Mouse (Mus musculus) thymus, postnatal 25 days (tissue): ENCODE data around the gene Gm4353.
"Not testable (repeated sequence)": the region's sequence is repeated elsewhere in the genome, so short reads cannot be mapped to it uniquely, and the experiment has no call there.

Source experiments
- DNase-seq: peaks from one replicate; pipeline ENCODE4 v3.0.0; 2022

Gene Gm4353

DNA sequence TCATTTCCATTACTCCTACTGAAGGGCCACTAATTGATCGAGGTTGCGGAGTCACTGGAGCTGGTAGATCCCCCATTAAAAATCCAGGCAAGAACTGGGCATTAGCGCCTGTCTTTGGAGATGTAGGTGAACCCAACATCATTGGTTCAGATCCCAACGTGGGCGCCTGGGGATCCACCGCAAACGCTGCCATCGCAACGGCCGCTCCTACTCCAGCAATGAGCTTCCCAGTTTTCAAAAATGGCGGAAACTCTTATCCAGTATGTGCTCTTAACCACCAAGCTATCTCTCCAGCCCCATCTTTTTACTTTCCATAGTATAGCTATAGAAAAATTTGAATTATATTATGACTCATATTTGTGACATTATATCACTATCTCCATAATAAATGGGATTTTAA lies at the start of gene Gm4353:
TSS of gene Gm4353 (minus strand) at position 270 of the 400 bp plus-strand sequence.
- DNase-seq, result not testable (repeated sequence)

DNA sequence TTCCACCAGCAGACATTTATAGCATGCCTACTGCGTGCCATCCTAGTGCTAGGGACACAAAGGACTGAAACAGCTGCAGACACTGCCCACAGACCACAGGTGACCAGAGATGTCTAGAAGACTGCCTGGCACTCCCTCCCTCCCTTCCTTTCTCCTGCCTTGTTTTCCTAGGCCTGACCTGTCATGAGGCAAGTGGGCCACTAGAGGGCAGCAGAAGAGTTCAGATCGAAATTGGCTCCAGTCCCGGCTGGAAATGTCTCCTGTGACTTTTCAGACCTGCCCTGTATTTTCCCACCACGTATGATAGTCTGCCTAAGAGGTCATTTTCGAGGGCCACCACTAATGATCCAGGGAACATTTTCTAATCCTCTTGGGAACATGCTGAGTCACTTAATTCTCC lies 47.6 kb upstream of the Gm4353 start:
- peak; percentile 60 for DNase-seq

DNA sequence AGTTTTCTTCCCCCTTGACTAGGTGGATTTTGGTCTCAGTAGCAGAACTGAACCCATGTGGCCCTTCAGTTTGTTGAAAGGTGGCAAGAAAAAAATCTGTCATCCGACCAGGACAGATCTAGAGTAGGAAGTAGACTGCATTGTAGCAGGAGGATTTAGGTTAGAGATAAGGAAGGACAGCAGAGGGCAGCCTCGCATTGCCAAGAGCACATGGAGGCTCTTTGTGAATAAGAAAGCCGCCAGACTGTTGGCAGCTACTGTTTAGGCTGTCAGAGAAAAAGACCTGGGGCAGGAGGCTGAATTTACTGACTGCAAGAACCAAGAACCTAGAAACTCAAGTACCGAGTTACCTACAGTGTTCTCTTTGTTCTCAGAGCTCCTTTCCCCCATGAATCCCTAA lies 47.0 kb upstream of the Gm4353 start:
- DNase-seq, result no peak

DNA sequence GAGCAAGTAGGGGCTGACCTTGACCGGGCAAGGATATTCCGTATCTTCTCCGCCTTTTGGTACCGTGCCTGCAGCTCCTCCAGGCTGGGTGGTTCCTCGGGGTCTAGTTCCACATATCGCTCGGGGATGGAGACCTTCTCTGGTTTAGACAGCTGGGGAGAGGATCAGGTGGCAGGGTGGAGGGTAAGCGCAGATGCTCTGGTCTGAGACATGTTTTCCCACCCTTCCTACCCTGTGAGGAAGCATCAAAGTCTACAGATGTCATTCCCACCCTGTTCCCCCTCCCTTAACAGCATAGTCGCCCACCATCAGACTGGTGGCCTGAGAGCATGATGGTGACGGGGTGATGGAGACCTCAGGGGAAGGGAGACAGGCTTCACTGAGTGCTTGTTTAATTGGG lies 44.9 kb upstream of the Gm4353 start:
- no peak for DNase-seq

DNA sequence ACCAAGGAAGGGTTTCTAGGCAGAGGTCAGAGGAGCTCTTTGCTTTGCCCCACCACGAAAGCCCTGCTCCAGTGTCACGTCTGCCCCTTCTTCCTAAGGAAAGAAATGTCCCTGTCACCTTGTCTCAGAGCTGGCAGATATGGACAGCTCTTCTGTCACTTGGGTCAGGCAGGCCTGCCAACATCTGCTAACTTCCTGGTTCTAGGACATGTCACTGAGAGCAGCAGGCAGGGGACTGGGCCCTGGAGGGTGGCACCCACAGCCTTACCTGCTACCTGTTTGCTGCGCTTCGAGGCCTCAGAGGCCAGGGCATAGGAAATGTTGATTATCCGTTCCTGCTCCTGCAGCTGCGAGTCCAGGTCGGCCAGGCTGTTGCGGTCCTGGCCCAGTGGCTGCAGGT lies 43.9 kb upstream of the Gm4353 start:
- no peak for DNase-seq

DNA sequence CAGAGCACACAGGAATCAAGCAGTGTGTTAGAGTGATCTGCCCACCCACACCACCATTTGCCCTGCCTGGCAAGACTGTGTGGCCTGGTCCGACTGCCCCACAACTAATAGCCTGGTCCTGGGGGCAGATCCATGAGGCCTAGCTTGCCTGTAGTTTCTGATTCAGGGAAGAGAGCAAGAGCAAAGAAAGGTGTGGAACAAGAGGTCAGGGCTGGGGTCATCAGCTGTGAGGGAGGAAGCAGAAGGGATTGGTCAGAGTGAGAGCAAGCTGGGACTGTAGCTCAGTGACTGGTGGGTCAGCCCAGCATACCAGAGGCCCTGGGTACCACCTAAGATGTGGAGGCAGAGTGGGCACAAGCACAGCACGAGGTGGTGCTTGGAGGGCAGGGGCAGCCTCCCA lies 42.6 kb upstream of the Gm4353 start:
- DNase-seq, result no peak

DNA sequence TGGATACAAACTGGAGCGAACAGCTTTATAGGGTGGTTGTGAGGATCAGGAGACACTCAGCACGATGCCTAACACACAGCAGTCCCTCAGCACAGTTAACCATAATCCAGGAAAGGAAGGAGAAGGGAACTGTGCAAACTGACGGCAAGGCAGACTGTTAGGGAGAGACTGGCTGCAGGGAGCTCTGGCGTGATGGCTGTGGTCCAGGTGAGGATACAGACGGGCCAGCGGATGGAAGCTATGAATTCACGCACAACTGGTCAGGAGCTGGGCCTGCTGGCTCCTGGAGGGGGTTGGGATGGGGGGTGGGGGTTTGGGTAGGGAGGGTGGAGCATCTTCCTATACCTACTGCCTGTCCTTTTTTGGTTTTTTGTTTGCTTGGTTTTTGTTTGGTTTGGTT lies 41.2 kb upstream of the Gm4353 start:
- no peak for DNase-seq

DNA sequence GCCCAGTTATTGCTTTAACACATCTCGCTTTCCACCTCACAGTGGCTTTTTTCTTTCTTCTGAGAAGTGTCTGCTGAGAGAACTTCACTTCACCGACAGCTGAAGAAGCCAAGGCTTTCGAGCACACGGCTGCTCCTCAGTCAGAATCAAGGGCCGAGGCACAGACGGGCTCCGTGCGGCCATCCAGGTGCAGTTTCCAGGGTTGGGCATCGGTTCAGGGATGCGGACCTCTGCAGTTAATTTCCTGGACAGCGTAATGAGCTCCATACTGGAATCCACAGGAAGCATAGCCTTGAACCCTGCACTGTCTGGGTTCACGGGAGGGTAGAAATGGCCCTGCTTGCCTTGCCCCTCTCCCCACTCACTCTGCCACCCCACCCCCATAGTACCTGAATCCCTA lies 39.6 kb upstream of the Gm4353 start:
- no peak for DNase-seq

DNA sequence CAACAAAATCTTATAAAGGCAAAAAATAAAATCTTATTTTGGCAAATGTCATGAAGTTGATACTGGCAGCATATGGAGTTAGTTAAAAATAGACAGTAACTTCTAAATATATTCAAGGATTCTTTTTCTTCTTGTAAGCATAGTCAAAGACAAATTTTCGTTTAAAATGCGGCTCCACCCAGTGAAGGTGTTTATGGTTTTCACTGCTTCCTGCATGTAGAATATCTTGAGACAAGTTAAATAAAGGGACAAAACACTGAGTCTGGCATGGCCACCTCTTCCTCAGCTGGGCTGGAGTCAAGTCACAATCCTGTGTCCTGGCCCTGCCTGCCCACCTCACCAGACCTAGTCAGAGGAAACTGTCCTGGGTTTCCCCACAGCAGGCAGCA lies 39.2 kb upstream of the Gm4353 start:
- no peak for DNase-seq

DNA sequence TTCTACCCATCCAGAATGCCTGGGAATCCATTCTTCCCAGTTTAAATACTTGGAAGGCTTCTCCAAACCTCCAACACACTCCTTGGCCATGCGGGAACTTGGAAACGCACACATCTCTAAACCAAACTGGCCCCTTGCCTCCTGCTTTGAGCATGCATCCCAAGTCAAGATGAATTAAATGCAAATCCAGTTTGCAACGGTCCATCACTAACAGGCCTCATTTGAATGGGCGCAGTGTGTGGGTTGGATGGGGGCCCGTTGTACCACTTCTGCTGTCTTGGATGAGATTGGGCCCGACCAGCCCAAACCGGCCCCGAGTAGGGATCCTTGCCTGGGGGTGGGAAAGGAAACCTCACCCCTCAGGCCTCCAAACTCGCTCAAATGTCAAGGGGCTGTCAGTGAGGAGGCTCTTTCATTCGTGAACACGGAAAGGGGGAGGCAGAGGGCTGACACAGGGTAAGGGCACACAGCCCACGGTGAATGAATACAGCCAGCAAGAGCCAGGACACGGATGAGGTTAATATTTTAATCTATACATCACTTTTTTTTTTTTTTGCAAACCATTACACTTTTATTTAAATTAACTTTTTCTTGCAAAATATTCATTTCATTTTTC lies 38.7 kb upstream of the Gm4353 start:
- no peak for DNase-seq

DNA sequence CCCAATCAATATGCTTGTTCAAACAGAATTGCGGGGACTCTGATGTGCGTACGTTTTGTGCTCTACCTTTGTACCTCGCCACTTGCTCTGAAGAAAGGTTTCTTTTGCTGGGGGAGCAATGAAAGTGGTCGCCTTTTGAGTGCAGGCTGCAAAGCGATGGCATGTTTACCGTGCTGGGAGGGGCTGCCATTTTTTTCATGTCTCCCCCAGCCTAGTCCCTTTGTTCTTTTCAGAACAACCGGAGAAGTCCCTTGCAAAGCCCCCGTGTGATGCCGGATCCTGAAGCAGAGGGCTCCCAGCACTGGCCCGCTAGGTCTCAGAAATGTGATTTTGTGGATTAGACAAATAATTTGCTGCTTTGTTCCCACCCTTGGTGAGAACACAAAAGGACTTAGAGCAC lies 36.8 kb upstream of the Gm4353 start:
- DNase-seq, result no peak

DNA sequence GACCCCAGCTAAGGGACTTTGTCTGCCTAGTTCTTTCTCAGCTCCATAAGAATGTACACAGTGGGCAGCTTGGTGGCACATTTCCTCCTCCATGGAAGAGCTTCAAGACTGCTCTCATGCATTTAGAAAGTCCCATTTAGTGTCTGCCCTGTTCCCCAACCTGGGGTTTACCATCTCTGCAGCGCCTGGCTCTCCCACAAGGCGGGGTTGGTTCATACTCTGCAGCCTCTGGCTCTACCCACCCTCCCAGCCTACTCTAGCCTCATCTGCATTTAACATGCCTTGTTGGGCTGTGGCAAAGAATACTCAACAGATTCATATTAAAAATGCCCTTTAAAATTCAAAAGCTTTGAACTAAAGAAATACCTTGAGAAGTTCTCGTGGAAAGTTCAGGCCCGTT lies 36.3 kb upstream of the Gm4353 start:
- DNase-seq, result no peak

DNA sequence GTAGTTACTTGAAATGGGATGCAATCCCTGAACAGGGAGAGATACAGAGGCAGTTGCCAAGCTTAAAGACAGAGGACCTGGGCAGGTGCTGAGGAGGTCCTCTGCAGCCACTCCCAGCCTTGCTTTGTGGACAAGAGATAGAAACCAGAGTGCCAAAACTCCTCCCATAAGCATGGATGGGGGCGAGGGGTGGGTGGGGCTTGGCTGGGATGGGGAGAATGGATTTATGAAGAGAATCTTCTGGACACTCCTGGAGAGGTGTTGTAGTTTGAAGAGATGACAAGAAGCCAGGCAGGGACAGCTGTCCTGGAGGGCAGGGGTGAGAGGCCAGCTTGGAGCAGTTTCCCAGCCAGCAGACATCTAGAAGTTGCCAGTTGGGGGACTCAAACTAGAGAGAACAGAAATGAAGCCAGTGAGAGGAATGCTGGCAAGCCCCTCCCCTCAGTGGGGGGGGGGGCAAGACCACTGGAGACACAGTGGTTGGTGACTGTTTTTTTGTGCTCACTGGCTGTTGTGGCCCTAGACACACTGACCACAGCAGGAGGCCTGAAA lies 34.9 kb upstream of the Gm4353 start:
- DNase-seq, result no peak

DNA sequence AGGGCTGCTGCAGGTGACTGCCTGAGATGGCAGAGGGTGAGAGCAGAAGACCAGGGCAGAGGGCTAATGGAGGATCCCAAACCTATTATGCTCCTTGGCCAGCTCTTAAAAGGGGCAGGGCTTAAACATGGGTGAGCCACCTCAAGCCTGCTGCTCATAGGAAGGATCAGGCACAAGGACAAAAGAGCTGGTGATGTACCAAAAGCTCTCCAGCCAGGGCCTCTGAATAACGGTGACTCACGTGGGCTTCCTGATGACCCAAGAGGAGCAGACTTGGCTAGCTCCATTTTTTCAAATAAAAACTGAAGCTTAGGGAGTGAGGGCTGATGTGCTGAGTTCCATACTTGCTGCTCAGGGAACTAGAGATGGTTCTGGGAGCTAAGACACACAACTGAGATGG lies 31.6 kb upstream of the Gm4353 start:
- no peak for DNase-seq

DNA sequence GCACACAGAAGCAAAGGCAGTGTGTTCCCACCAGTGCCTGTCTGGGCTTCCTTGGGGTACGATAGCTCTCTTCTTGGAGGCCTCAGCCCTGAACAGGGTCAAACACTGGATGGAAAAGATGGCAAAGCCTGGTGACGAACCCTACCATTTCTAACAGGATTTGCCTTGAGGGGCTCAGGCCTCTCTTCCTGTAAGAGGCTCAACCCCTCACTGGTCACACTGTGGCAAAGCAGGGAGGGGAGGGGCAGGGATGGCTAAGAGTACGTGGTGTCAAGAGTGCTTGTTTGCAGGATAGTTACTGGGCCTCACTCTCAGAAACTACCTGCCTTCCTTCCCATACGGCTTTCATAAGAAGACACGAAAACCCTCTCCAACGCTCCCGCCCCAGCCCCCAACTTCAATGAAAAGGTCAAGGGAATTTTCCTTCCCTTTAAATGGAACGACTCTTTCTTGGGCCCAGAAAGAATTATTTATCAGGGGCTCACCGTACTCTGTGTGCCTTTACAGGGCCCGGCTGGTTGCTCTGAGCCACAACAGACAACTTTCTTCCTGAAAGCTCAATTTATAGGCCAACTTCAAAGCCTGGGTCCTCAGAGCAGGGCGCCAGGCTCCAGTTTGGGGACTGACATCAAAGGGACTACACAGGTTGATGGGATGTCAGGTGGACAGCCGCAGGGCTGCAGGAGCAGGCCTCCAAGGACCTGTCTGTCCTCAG lies 30.9 kb upstream of the Gm4353 start:
- DNase-seq, result no peak

DNA sequence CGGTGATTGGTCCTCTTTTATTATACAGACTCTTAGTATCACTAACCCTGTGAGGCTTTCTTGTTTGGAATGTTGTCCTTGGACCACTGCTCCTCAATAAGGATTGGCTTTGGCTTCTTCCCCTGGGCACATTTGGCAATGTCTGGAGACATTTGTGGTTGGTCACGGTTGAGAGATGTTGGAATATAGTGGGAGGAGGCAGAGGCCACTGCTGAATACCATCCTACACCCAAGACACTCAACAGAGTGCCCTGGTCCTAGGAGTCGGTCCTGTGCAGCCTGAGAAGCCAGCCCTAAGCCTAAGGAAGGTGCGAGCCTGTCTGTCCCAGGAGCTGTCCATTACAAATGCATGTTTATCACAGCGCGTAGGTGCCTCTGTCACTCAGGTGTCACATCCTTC lies 27.1 kb upstream of the Gm4353 start:
- no peak for DNase-seq

DNA sequence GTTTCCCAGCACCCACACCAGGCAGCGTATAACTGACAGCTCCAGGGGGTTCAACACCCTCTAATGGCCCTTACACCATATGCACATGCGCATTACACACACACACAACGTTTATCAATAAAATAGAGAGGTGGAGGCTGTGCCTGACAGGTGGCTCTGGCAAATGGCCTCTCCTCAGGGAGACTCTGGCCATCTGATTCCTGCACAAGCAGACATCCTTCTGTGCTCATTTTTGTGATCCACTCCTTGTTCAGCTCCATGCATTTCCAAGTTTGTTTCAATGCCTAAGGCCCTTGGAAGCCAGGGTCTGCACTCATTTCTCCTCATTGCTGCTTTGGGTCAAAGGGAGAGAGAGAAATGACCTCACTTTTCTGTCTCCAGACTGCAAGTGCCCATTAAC lies 26.2 kb upstream of the Gm4353 start:
- DNase-seq, result no peak

DNA sequence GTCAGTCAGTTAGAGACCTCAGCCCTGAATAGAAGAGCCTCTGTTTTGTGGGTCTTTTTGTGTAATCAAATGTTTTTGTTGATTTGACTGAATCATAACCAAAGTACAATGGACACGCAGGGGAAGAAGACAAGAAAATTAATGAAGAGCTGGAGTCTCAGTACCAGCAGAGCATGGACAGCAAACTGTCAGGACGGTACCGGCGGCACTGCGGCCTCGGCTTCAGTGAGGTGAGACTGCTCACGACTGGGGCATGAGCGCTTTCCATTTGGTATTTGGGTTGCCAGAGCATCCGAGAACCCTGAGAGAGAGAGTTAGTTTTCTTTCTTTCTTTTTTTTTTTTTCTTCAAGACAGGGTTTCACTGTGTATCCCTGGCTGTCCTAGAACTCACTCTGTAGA lies 18.7 kb upstream of the Gm4353 start:
- no peak for DNase-seq

DNA sequence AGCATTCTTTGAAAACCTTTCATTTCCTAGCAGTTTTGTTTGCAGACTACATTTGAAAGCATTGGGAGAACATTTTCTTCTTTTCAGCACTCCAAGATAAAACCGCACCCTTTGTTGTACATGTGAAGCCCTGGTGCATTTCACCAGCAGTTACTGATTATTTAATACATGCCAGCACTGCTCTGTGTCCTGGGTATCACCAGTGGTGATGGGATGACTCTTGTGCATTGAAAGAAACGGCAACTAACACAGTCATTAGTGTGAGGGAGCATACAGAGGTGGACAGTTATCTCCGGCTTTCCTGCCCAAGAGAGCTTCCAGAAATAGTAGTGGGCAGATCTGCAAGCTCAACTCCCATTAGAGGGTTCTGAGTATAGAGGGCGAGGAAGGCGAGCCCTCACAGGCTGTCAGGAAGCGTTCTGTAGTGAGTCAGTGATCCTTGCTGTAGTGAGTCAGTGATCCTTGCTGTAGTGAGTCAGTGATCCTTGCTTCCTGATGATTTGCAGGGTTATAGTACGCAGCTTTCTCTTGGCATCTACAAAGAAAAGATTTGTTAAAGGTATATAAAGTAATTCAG lies 15.6 kb upstream of the Gm4353 start:
- no peak for DNase-seq

DNA sequence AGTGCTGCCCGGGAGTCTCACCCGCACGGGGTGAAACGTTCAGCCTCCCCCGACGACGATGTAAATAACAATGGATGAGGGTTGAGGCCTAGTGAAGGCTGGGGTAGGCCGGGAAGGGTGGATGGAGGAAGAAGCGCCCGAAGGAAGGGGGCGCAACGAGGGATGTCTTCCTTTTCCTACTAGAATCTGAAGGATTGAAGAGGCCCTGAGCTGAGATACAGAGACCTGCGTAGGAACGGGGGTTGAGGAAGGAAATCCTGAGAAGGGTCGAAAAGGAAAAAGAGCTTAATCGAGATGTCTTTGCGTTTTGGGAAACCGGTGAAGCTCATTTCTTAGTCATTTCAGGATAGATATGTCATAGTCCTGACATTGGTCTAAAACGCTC lies 9.0 kb upstream of the Gm4353 start:
- DNase-seq, result no peak

DNA sequence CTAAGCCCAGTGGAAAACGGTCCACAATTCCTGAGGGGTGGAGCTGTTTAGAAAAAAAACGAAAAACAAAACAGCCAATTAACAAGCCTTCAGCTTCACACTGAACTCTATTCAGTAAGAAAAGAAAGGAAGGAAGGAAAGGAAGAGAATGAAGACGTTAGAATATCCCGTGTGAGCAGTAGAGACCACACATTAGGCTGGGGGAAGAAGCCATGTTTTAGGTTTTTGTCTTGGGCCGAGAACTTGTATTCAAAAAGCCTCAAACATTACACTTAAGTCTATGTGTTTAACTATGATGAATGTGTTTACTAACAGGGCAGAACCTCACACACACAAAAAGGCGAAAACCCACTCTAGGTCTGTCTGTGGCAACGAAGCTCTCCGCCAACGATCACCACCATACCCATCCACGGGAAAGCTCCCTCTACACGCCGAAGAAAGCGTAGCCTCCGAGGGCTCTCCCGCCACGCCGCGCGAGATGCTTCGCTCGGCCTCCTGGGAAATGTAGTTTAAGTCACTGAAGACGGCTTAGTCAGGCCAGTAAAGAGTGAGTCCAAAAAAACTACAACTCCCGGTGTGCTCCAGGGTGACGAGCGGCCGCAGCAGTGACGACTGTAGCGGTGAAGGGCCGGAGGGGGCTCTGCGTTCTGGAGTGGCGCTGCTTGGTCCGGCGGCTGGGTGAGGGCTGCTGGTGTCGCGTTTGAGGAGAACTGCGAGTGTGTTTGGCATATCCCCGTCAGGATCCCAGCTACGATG lies 8.5 kb upstream of the Gm4353 start:
- DNase-seq, result peak; percentile 93

DNA sequence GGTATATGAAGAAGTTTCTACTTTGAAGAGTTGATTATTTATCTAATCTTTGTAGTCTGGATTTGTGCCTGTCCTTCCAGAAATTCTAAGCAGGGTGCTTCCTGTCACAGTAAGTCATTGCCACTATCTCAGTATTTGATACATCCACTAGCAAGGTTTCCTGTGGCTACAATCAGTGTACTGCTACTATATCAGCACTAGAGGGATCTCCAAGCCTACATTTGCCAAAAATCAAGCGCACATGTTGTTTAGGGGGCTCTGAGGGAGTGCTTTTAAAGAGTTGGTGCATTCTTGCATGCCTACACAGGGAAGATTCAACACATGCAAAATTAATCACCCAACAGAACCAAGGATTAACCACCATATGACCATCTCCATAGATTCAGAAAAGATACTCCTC lies 23.7 kb downstream of the Gm4353 start:
- no peak for DNase-seq

DNA sequence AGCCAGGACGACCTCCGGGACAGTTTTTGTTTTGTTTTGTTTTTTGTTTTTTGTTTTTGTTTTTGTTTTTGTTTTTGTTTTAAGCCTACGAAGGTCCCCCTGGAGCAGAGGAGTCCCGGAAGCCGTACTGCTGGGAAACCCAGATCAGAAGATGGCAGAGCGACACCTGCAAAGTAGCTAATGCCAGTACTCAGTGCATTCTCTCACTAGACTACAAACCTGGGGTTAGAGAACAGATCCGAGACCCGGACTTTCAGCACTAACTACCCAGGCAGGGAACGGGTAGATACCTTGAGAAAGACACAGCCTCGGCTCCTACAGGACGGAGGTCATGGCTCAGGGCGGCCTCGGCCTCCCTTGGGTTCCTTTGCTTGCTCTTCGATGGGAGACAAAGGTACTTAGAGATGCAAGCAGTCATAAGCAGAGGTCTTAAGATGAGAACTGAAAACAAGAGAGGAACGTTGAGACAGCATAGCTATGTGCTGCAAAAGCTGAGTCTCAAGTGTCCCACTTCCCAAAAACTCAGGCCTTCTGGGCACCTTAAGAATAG lies 43.9 kb downstream of the Gm4353 start:
- no peak for DNase-seq
